Mouse (Mus musculus) kidney, adult 2 months (tissue): ENCODE data around the gene Olfr464. TPM values are rescaled to one million over a fixed set of nuclear protein-coding genes. Genes with fewer than 3 reads are reported as not detected.
"Not testable (repeated sequence)": the region's sequence is repeated elsewhere in the genome, so short reads cannot be mapped to it uniquely, and the experiment has no call there.

Experiments used
- DNase-seq: peaks from one replicate; pipeline ENCODE4 v3.0.0; 2021
- H3K27ac ChIP-seq: fragments of 200-500 bp; 2 replicates; pipeline ENCODE4 v1.5.1; 2012; ENCODE audit warnings: low read depth, low read length, control low read depth, inconsistent platforms; ENCODE audit not compliant: insufficient read depth
- H3K27me3 ChIP-seq: fragments of 200-500 bp; replicated peaks from 2 replicates; pipeline ENCODE4 v1.6.1; 2012; ENCODE audit warnings: mild to moderate bottlenecking, moderate library complexity, low read length, inconsistent platforms; ENCODE audit not compliant: control insufficient read depth, insufficient read depth
- H3K36me3 ChIP-seq: fragments of 200-500 bp; 2 replicates; pipeline ENCODE4 v1.6.1; 2012; ENCODE audit warnings: mild to moderate bottlenecking, moderate library complexity, low read length, inconsistent platforms; ENCODE audit not compliant: control insufficient read depth, insufficient read depth
- H3K4me1 ChIP-seq: fragments of 200-500 bp; 2 replicates; pipeline ENCODE4 v1.6.1; 2011; ENCODE audit warnings: low read length; ENCODE audit not compliant: control insufficient read depth, insufficient read depth
- H3K4me3 ChIP-seq: fragments of 200-500 bp; 2 replicates; pipeline ENCODE4 v1.5.1; 2011; ENCODE audit warnings: mild to moderate bottlenecking, low read depth, low read length, control low read depth; ENCODE audit not compliant: insufficient read depth
- CTCF ChIP-seq: fragments of 200-500 bp; conservative IDR thresholded peaks from 2 replicates; pipeline ENCODE4 v1.5.1; 2011; ENCODE audit warnings: low read depth, mild to moderate bottlenecking, control low read depth, low read length, moderate library complexity, mixed read lengths; ENCODE audit not compliant: insufficient read depth, insufficient read length
- POLR2A ChIP-seq: fragments of 200-500 bp; IDR thresholded peaks from one replicate; pipeline ENCODE4 v1.6.1; 2011; ENCODE audit warnings: low read depth, low read length, control low read depth
- WGBS: fragments of 180-500 bp; shearing (Covaris S2); methylation state at CpG from one replicate; pipeline ENCODE4 v1.1.7; 2018; 5-methylcytosine and 5-hydroxymethylcytosine counted together
- polyA plus RNA-seq: library from polyadenylated mRNA; depleted of rRNA; stranded (reverse); fragments of >200 nt; gene quantifications from 2 replicates; pipeline ENCODE4 v1.2.3, GENCODE M21; 2012

The Olfr464 gene
- polyA plus RNA-seq, 1 experiment = not detected

- Histone ChIP-seq H3K4me1 (no peaks in the 10 kb centered on the region), H3K36me3 (no peaks in the 10 kb centered on the region), H3K27me3 (no peaks in the 10 kb centered on the region; the same call in 1 of the 2 replicates), H3K4me3 (no peak within 1 kb of the TSS), H3K27ac (no peak within 1 kb of the TSS)
- TF ChIP-seq POLR2A (no peak), CTCF (no peak)
- DNase-seq = no peak
- 92% methylated on average over 6 of the region's 6 CpGs for WGBS
Measured at GRCm38 (mm10) chr11:87892168-87892567, 28.6 kb downstream of the Olfr464 start, which contains the start of gene Olfr462. TSS of gene Olfr462 (minus strand) at chr11:87892268.

GRCm38 (mm10) chr11:87884856-87885255 lies 35.9 kb downstream of the Olfr464 start:
- 87% methylated on average over 5 of the region's 5 CpGs for WGBS
- TF ChIP-seq POLR2A = no peak
- TF ChIP-seq CTCF = no peak

GRCm38 (mm10) chr11:87883493-87883892 lies 37.3 kb downstream of the Olfr464 start:
- TF ChIP-seq CTCF (peak; percentile 37; the same call in 1 of the 2 replicates), POLR2A (no peak)
- peak; percentile 3 for DNase-seq
- no peaks in the 10 kb centered on the region for H3K27me3 ChIP-seq
- H3K36me3 ChIP-seq = no peaks in the 10 kb centered on the region
- no peaks in the 10 kb centered on the region for H3K4me1 ChIP-seq
- H3K4me3 ChIP-seq = no peak overlapping the region
- WGBS = 40% methylated on average over 5 of the region's 5 CpGs
- no peak overlapping the region for H3K27ac ChIP-seq

More at GRCm38 (mm10) chr11:87884856-87885255, 35.9 kb downstream of the Olfr464 start:
- H3K4me3 ChIP-seq = no peak overlapping the region
- H3K4me1 ChIP-seq = no peaks in the 10 kb centered on the region
- H3K27me3 ChIP-seq = no peaks in the 10 kb centered on the region
- no peaks in the 10 kb centered on the region for H3K36me3 ChIP-seq
- no peak overlapping the region for H3K27ac ChIP-seq
- no peak for DNase-seq

DNA sequence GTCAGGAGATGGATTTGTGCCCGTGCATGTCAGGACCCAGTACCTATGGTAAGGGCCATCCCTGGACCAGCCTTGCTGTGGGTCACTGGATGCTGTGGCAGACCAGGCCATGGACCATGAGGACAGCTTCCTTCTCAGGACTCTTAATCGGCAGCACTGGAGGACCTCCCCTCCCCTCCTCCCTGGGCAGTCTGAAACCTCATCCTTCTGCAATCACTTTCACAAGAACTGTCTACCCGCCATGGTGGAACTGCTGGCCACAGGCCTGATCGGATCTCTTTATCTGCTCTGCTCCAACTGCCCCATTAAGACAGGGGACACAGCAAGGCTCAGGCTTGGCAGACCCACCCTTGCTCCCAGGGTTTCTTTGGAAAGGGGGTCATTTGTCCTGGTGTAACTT lies 39.1 kb downstream of the Olfr464 start:
- no peak for TF ChIP-seq POLR2A
- no peak for TF ChIP-seq CTCF
- no peaks in the 10 kb centered on the region for H3K36me3 ChIP-seq
- DNase-seq = no peak

GRCm38 (mm10) chr11:87879826-87880225 lies 40.9 kb downstream of the Olfr464 start:
- TF ChIP-seq CTCF (no peak), POLR2A (no peak)
- Histone ChIP-seq H3K27me3 (no peaks in the 10 kb centered on the region), H3K27ac (no peak overlapping the region), H3K4me1 (no peaks in the 10 kb centered on the region), H3K4me3 (no peak overlapping the region), H3K36me3 (no peaks in the 10 kb centered on the region)
- WGBS = 33% methylated on average over 9 of the region's 9 CpGs
- no peak for DNase-seq

More for the DNA sequence above, 39.1 kb downstream of the Olfr464 start:
- H3K27ac ChIP-seq = no peak overlapping the region
- no peak overlapping the region for H3K4me3 ChIP-seq
- H3K27me3 ChIP-seq = no peaks in the 10 kb centered on the region
- no peaks in the 10 kb centered on the region for H3K4me1 ChIP-seq
- 75% methylated on average over 4 of the region's 4 CpGs for WGBS

- DNase-seq = no peak
- TF ChIP-seq CTCF (no peak), POLR2A (no peak)
- no peaks in the 10 kb centered on the region for H3K27me3 ChIP-seq
- no peak within 1 kb of the TSS for H3K27ac ChIP-seq
- WGBS = 88% methylated on average over 6 of the region's 6 CpGs
- H3K36me3 ChIP-seq = no peaks in the 10 kb centered on the region
- no peaks in the 10 kb centered on the region for H3K4me1 ChIP-seq
- no peak within 1 kb of the TSS for H3K4me3 ChIP-seq
Measured at GRCm38 (mm10) chr11:87875436-87875835, 45.3 kb downstream of the Olfr464 start, which contains the start of gene Epx. TSS of gene Epx (minus strand) at chr11:87875536.

GRCm38 (mm10) chr11:87871766-87872165 lies 49.0 kb downstream of the Olfr464 start:
- DNase-seq = no peak
- WGBS = 24% methylated on average over 8 of the region's 8 CpGs
- Histone ChIP-seq H3K27ac (no peak overlapping the region), H3K4me3 (no peak overlapping the region), H3K4me1 (no peaks in the 10 kb centered on the region), H3K36me3 (no peaks in the 10 kb centered on the region), H3K27me3 (no peaks in the 10 kb centered on the region)
- TF ChIP-seq CTCF (no peak), POLR2A (no peak)

DNA sequence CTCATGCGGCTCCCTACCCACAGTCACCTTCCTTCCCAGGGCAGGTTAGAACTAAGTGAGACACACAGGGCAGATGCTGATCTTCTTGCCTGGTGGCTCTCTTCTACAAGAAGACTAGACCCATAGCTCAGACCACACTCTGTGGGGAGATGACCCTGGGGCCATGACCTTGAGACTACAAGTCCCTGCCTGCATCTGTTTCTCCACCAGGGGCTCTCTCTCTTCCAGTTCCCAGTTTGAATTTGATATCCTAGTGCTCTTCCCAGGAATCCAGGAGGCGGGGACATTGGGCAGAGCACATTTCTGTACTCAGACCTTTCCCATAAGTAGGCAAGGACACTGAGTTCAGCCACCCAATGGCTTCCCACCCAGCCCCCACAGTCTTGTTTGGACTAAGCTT lies 50.7 kb downstream of the Olfr464 start:
- no peak overlapping the region for H3K27ac ChIP-seq
- H3K4me3 ChIP-seq = no peak overlapping the region
- no peak for DNase-seq
- H3K4me1 ChIP-seq = no peaks in the 10 kb centered on the region
- H3K27me3 ChIP-seq = no peaks in the 10 kb centered on the region
- 82% methylated on average over 2 of the region's 2 CpGs for WGBS
- H3K36me3 ChIP-seq = no peaks in the 10 kb centered on the region
- TF ChIP-seq CTCF (no peak), POLR2A (no peak)

DNA sequence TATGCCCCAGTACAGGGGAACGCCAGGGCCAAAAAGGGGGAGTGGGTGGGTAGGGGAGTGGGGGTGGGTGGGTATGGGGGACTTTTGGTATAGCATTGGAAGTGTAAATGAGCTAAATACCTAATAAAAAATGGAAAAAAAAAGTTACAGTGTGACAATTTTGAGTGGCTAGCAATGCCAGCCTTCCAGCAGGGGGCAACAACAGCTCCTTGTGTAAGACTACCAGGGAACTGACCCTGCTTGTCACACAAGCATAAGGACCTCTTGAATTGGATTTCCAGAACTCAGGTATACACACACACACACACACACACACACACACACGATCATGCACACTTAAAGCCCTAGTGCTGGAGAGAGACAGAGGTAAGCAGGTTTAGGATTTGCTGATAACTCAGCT lies 53.9 kb downstream of the Olfr464 start:
- H3K4me1 ChIP-seq, H3K27ac ChIP-seq, DNase-seq, H3K4me3 ChIP-seq, H3K36me3 ChIP-seq, H3K27me3 ChIP-seq: not testable (repeated sequence)
- 77% methylated on average over 1 of the region's 2 CpGs for WGBS
